Mouse (Mus musculus) midbrain, embryonic 16.5 days (tissue): ENCODE measurements around the gene Pax6. TPM values are rescaled to one million over a fixed set of nuclear protein-coding genes. Genes with fewer than 3 reads are reported as not detected.

Experiments
- ATAC-seq: fragments of 200-750 bp; cut with Nextera tagmentation; 2 replicates; pipeline ENCODE4 v1.8.0; 2017; ENCODE audit warnings: moderate TSS enrichment
- H3K27ac ChIP-seq: fragments of 300-500 bp; sonication (generic); 2 replicates; pipeline ENCODE4 v1.5.1; 2014; ENCODE audit warnings: mild to moderate bottlenecking, low read length, mixed read lengths
- H3K27me3 ChIP-seq: fragments of 300-500 bp; sonication (generic); 2 replicates; pipeline ENCODE4 v1.6.1; 2014; ENCODE audit warnings: low read depth, low read length, mixed read lengths; ENCODE audit not compliant: control insufficient read depth, insufficient read depth
- H3K36me3 ChIP-seq: fragments of 300-500 bp; sonication (generic); 2 replicates; pipeline ENCODE4 v1.6.1; 2014; ENCODE audit warnings: mild to moderate bottlenecking, low read length, moderate library complexity, mixed read lengths; ENCODE audit not compliant: control insufficient read depth, insufficient read depth
- H3K4me1 ChIP-seq: fragments of 300-500 bp; sonication (generic); 2 replicates; pipeline ENCODE4 v1.6.1; 2014; ENCODE audit warnings: mild to moderate bottlenecking, low read length, mixed read lengths; ENCODE audit not compliant: control insufficient read depth, insufficient read depth
- H3K4me2 ChIP-seq: fragments of 300-500 bp; sonication (generic); 2 replicates; pipeline ENCODE4 v1.6.1; 2014; ENCODE audit warnings: mild to moderate bottlenecking, low read length, mixed read lengths
- H3K4me3 ChIP-seq: fragments of 300-500 bp; sonication (generic); 2 replicates; pipeline ENCODE4 v1.5.1; 2014; ENCODE audit warnings: low read depth, mild to moderate bottlenecking, low read length, moderate library complexity, mixed read lengths
- H3K9ac ChIP-seq: fragments of 300-500 bp; sonication (generic); 2 replicates; pipeline ENCODE4 v1.6.1; 2014; ENCODE audit warnings: low read depth, low read length, mixed read lengths
- H3K9me3 ChIP-seq: fragments of 300-500 bp; sonication (generic); replicated peaks from 2 replicates; pipeline ENCODE4 v1.6.1; 2014; ENCODE audit warnings: mild to moderate bottlenecking, low read length, mixed read lengths; ENCODE audit not compliant: control insufficient read depth, poor library complexity, severe bottlenecking
- WGBS: fragments of 180-500 bp; shearing (Covaris S2); extraction: QIAGEN DNeasy Blood & Tissue Kit; methylation state at CpG from one replicate; pipeline ENCODE4 v1.1.7; 2014; 5-methylcytosine and 5-hydroxymethylcytosine counted together
- polyA plus RNA-seq: library from polyadenylated mRNA; unstranded; fragments of >200 nt; fragmentation: Nextera tagmentation; extraction: Ambion mirVana; gene quantifications from 2 replicates; pipeline ENCODE4 v1.2.1, GENCODE M21; 2015

Gene Pax6
- polyA plus RNA-seq, 1 experiment from 2014 or later = 17.4 TPM

- H3K9ac ChIP-seq = 0 out of 2 replicates have a peak overlapping the region, but pooled peaks have one; percentile 16
- no peaks in the 10 kb centered on the region for H3K36me3 ChIP-seq
- WGBS = 2% methylated on average over 20 of the region's 24 CpGs
- peak overlapping the region; percentile 58; the same call in 1 of the 2 replicates for H3K27ac ChIP-seq
- peak; percentile 61; the same call in 1 of the 2 replicates for ATAC-seq
- no peak overlapping the region; the same call in 1 of the 2 replicates for H3K4me3 ChIP-seq
- H3K4me1 ChIP-seq = peaks cover 3% of the 10 kb centered on the region; the same call in 1 of the 2 replicates
- no peaks in the 10 kb centered on the region for H3K9me3 ChIP-seq
- H3K27me3 ChIP-seq = peaks cover 52% of the 10 kb centered on the region
- peak overlapping the region; percentile 32 for H3K4me2 ChIP-seq
These were observed 11.7 kb downstream of the Pax6 start for GRCm38 (mm10) chr2:105680146-105680998.

GRCm38 (mm10) chr2:105680999-105681710, 12.5 kb downstream of the Pax6 start:
- H3K27ac ChIP-seq = peak overlapping the region; percentile 58
- H3K36me3 ChIP-seq = no peaks in the 10 kb centered on the region
- 0 out of 2 replicates have a peak overlapping the region, but pooled peaks have one; percentile 16 for H3K9ac ChIP-seq
- peak overlapping the region; percentile 32 for H3K4me2 ChIP-seq
- 0 out of 2 replicates have a peak, but pooled peaks have one; percentile 16 for ATAC-seq
- 3% methylated on average over 30 of the region's 30 CpGs for WGBS
- peaks cover 60% of the 10 kb centered on the region for H3K27me3 ChIP-seq
- peaks cover 1% of the 10 kb centered on the region; the same call in 1 of the 2 replicates for H3K4me1 ChIP-seq
- H3K9me3 ChIP-seq = no peaks in the 10 kb centered on the region
- no peak overlapping the region for H3K4me3 ChIP-seq

GRCm38 (mm10) chr2:105682011-105682501, 13.4 kb downstream of the Pax6 start:
- Histone ChIP-seq H3K9me3 (no peaks in the 10 kb centered on the region), H3K4me1 (no peaks in the 10 kb centered on the region), H3K4me3 (peak overlapping the region; percentile 2; the same call in 1 of the 2 replicates), H3K27ac (0 out of 2 replicates have a peak overlapping the region, but pooled peaks have one; percentile 58), H3K36me3 (no peaks in the 10 kb centered on the region), H3K4me2 (peak overlapping the region; percentile 32), H3K27me3 (peaks cover 64% of the 10 kb centered on the region), H3K9ac (no peak overlapping the region)
- ATAC-seq = no peak; the same call in 1 of the 2 replicates
- under 1% methylated on average over 23 of the region's 23 CpGs for WGBS

GRCm38 (mm10) chr2:105682634-105683351, 14.1 kb downstream of the Pax6 start:
- Histone ChIP-seq H3K4me2 (peak overlapping the region; percentile 32), H3K9ac (no peak overlapping the region), H3K4me1 (no peaks in the 10 kb centered on the region), H3K36me3 (no peaks in the 10 kb centered on the region), H3K27me3 (peaks cover 64% of the 10 kb centered on the region), H3K4me3 (0 out of 2 replicates have a peak overlapping the region, but pooled peaks have one; percentile 2), H3K9me3 (no peaks in the 10 kb centered on the region), H3K27ac (no peak overlapping the region)
- 6% methylated on average over 21 of the region's 21 CpGs for WGBS
- ATAC-seq = no peak

GRCm38 (mm10) chr2:105683771-105684410, 15.2 kb downstream of the Pax6 start:
- Histone ChIP-seq H3K27me3 (peaks cover 61% of the 10 kb centered on the region), H3K9me3 (no peaks in the 10 kb centered on the region), H3K9ac (no peak overlapping the region), H3K4me2 (no peak overlapping the region), H3K4me1 (no peaks in the 10 kb centered on the region), H3K27ac (no peak overlapping the region), H3K36me3 (no peaks in the 10 kb centered on the region), H3K4me3 (no peak overlapping the region)
- no peak for ATAC-seq
- WGBS = 7% methylated on average over 21 of the region's 22 CpGs

GRCm38 (mm10) chr2:105684991-105685650, 16.4 kb downstream of the Pax6 start:
- no peaks in the 10 kb centered on the region for H3K36me3 ChIP-seq
- peaks cover 59% of the 10 kb centered on the region for H3K27me3 ChIP-seq
- H3K4me3 ChIP-seq = no peak overlapping the region
- H3K9me3 ChIP-seq = no peaks in the 10 kb centered on the region
- H3K27ac ChIP-seq = no peak overlapping the region
- 30% methylated on average over 11 of the region's 11 CpGs for WGBS
- no peak for ATAC-seq
- no peaks in the 10 kb centered on the region for H3K4me1 ChIP-seq
- H3K9ac ChIP-seq = no peak overlapping the region
- H3K4me2 ChIP-seq = peak overlapping the region; percentile 14; the same call in 1 of the 2 replicates

GRCm38 (mm10) chr2:105685651-105686050, 17.0 kb downstream of the Pax6 start:
- Histone ChIP-seq H3K27me3 (peaks cover 59% of the 10 kb centered on the region), H3K9ac (no peak overlapping the region), H3K27ac (no peak overlapping the region), H3K4me3 (no peak overlapping the region), H3K9me3 (no peaks in the 10 kb centered on the region), H3K36me3 (no peaks in the 10 kb centered on the region), H3K4me2 (no peak overlapping the region), H3K4me1 (no peaks in the 10 kb centered on the region)
- ATAC-seq = no peak
- 36% methylated on average over 11 of the region's 11 CpGs for WGBS
